Mouse (Mus musculus): ENCODE data around the gene Arntl. TPM values are rescaled to one million over a fixed set of nuclear protein-coding genes. Genes with fewer than 3 reads are reported as not detected.
A peak's percentile ranks its signal among the peaks of the same experiment; 100 is the strongest.

Gene Arntl
- polyA plus RNA-seq, 1 experiment from 2014 or later: 9.7 TPM

DNA sequence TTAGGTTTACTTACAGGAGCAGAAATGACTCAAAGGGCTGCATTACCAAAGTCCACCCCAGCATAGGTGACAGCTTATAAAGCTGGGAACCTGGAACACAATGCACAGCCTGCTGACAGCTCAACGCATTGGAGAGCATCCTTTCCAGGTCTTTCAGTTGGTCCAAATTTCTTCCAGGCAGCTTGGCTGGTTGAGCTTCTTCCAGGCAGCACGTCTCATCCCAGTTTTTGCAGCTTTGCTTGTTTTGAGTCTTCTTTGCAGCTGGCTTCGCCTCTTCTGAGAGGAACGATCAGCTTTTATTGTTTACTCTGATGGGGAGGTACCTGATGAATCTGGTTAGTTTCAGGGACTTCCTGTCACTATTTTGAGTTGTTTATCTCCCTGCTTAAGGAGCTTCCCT is 39.2 kb downstream of the Arntl start:
- Histone ChIP-seq H3K27ac (ENCODE audit: low read length) (no peak overlapping the region), H3K9me3 (ENCODE audit: low read length) (no peaks in the 10 kb centered on the region), H3K4me1 (ENCODE audit: insufficient read depth, low read length) (peaks cover 22% of the 10 kb centered on the region), H3K36me3 (ENCODE audit: insufficient read depth, low read length) (no peaks in the 10 kb centered on the region), H3K4me2 (replicated peaks; ENCODE audit: low read depth, low read length) (no peak overlapping the region), H3K9ac (replicated peaks; ENCODE audit: low read length) (no peak overlapping the region), H3K27me3 (ENCODE audit: insufficient read depth, low read length) (no peaks in the 10 kb centered on the region), H3K4me3 (ENCODE audit: low read length) (no peak overlapping the region)
- 84% methylated on average over 4 of the region's 4 CpGs for WGBS
- ATAC-seq (ENCODE audit: low FRiP score, low TSS enrichment): no peak

DNA sequence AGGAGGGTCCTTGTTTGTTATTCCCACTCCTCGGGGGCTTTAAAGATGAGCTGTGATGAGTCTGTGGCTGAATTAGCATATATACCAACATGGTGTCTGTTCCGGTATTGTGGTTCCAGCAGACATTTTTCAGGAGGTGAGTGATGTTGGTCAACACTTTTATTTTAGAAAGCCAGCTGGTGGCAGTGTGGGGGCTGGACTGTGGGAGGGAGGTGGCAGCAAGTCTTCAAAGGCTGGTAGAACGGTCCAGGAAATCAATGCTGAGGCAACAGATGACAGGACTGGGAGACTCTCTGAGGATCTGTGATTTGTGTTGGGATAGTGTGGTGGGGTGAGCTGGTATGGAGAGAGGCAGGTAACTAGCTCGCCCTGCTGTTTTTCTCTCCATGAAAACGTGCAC is 39.9 kb downstream of the Arntl start:
- no peaks in the 10 kb centered on the region for H3K36me3 ChIP-seq (ENCODE audit: insufficient read depth, low read length)
- ATAC-seq (ENCODE audit: low FRiP score, low TSS enrichment): no peak
- no peaks in the 10 kb centered on the region for H3K9me3 ChIP-seq (ENCODE audit: low read length)
- WGBS: 64% methylated on average over 5 of the region's 5 CpGs
- H3K4me3 ChIP-seq (ENCODE audit: low read length): no peak overlapping the region
- no peaks in the 10 kb centered on the region for H3K27me3 ChIP-seq (ENCODE audit: insufficient read depth, low read length)
- H3K4me1 ChIP-seq (ENCODE audit: insufficient read depth, low read length): peaks cover 21% of the 10 kb centered on the region
- no peak overlapping the region for H3K4me2 ChIP-seq (replicated peaks; ENCODE audit: low read depth, low read length)
- no peak overlapping the region for H3K9ac ChIP-seq (replicated peaks; ENCODE audit: low read length)
- no peak overlapping the region for H3K27ac ChIP-seq (ENCODE audit: low read length)

DNA sequence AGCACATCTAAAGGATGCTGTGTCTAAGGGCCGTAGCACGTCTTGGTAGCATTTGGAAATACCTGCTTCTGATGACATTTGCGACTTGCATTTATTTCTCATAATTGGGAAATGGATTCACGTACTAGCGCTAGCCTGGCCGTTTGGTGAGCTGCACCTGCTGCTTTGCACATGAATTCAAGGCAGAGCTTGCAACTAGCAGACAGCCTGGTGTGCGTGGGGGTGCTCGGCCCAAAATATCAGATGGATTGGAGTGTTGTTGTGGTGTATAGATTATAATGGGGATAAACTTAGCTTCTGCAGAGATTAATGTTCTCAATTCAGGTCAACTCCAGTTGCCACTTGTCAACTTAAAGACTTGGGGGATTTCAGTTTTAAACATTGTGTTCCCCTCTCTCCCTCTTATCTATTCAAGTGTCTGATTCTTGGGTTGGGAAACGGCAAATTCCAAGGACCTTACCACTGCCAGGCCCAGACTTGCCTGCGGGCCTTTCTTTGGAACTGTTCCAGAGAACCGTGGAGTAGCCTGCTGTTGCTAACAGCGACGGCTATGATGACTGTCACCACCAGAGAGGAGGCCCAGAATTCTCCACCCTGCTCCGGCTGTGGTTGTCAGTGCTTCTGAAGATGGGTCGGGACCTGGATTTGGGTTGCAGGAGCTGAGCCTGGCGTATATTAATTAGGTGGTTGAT is 42.0 kb downstream of the Arntl start:
- Histone ChIP-seq H3K4me1 (ENCODE audit: insufficient read depth, low read length) (peaks cover 20% of the 10 kb centered on the region), H3K27ac (ENCODE audit: low read length) (no peak overlapping the region), H3K27me3 (ENCODE audit: insufficient read depth, low read length) (no peaks in the 10 kb centered on the region), H3K9me3 (ENCODE audit: low read length) (no peaks in the 10 kb centered on the region), H3K4me2 (replicated peaks; ENCODE audit: low read depth, low read length) (no peak overlapping the region), H3K4me3 (ENCODE audit: low read length) (no peak overlapping the region), H3K9ac (replicated peaks; ENCODE audit: low read length) (no peak overlapping the region), H3K36me3 (ENCODE audit: insufficient read depth, low read length) (no peaks in the 10 kb centered on the region)
- ATAC-seq (ENCODE audit: low FRiP score, low TSS enrichment): no peak
- 66% methylated on average over 16 of the region's 16 CpGs for WGBS

DNA sequence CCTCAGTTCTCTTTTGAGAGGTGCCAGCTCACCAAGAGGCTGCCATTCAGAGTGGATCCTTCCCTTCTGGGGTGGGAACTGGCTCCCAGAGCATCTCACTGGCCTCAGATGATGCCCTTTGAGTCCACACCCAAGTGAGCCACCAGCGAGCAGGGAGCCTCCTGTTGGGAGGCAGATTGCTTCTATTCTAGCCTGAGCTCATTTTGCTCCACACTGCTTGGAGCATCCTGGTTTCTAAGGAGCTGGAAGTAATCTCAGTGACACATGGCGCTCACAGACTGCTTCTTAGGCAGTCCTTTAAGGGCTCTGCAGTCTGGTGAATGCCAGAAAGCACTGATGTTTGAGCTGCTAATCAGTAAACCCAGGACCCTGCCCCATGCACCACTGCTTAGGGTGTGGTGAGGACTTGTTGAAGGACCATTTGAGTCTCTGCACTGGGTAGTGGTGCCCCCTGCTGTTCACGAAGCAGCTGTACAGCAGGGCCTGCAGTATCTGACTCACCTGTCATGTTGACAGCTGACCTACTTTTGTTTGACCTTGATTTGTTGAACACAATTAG is 43.2 kb downstream of the Arntl start:
- ATAC-seq (ENCODE audit: low FRiP score, low TSS enrichment): 0 out of 2 replicates have a peak, but pooled peaks have one; percentile 47
- Histone ChIP-seq H3K27ac (ENCODE audit: low read length) (peak overlapping the region; percentile 35), H3K4me3 (ENCODE audit: low read length) (no peak overlapping the region), H3K9ac (replicated peaks; ENCODE audit: low read length) (no peak overlapping the region), H3K27me3 (ENCODE audit: insufficient read depth, low read length) (no peaks in the 10 kb centered on the region), H3K4me2 (replicated peaks; ENCODE audit: low read depth, low read length) (no peak overlapping the region), H3K4me1 (ENCODE audit: insufficient read depth, low read length) (peaks cover 20% of the 10 kb centered on the region), H3K9me3 (ENCODE audit: low read length) (no peaks in the 10 kb centered on the region), H3K36me3 (ENCODE audit: insufficient read depth, low read length) (no peaks in the 10 kb centered on the region)
- 61% methylated on average over 3 of the region's 3 CpGs for WGBS

DNA sequence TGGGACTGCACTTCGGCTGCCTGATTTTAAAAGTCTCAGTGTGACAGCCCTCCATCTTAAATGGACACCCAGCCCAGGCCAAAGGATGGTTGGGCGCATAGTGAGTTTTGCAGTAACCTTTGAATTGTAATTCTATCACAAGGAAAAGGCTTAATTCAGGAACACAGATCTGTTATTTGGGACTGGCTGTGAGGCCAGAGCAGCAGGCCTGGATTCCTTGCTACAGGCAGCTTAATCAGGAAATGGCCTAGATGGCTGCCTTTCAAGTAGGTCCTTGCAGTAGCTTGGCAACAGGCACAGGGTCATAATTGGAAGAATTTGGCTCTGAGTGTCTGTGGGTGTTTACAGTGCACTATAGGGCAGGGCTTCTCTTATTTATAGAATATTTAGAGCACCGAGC is 43.7 kb downstream of the Arntl start:
- Histone ChIP-seq H3K4me1 (ENCODE audit: insufficient read depth, low read length) (peaks cover 20% of the 10 kb centered on the region), H3K9me3 (ENCODE audit: low read length) (no peaks in the 10 kb centered on the region), H3K9ac (replicated peaks; ENCODE audit: low read length) (no peak overlapping the region), H3K4me3 (ENCODE audit: low read length) (no peak overlapping the region), H3K27me3 (ENCODE audit: insufficient read depth, low read length) (no peaks in the 10 kb centered on the region), H3K27ac (ENCODE audit: low read length) (peak overlapping the region; percentile 35), H3K4me2 (replicated peaks; ENCODE audit: low read depth, low read length) (no peak overlapping the region), H3K36me3 (ENCODE audit: insufficient read depth, low read length) (no peaks in the 10 kb centered on the region)
- ATAC-seq (ENCODE audit: low FRiP score, low TSS enrichment): peak; percentile 61; the same call in 1 of the 2 replicates
- 59% methylated on average over 3 of the region's 3 CpGs for WGBS

DNA sequence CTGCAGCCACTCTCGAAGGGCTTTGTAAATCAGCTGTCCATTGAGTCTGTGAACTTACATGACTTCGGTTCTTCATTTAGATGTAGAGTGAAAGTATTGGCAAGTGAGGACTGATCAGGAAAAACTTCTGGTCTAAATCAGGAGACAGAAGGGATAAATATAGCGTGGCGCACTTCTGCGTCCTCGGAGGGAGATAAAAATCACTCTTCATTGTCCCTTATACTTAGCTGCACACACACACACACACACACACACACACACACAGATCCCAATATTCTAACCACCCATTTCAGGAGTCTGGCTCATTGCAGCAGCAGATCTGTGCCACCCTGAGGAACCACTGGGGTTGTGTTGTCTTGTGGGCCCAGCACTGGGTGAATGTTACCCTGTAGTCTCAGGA is 44.3 kb downstream of the Arntl start:
- Histone ChIP-seq H3K36me3 (ENCODE audit: insufficient read depth, low read length) (no peaks in the 10 kb centered on the region), H3K9ac (replicated peaks; ENCODE audit: low read length) (no peak overlapping the region), H3K4me3 (ENCODE audit: low read length) (no peak overlapping the region), H3K27me3 (ENCODE audit: insufficient read depth, low read length) (no peaks in the 10 kb centered on the region), H3K9me3 (ENCODE audit: low read length) (no peaks in the 10 kb centered on the region), H3K4me1 (ENCODE audit: insufficient read depth, low read length) (peaks cover 20% of the 10 kb centered on the region), H3K4me2 (replicated peaks; ENCODE audit: low read depth, low read length) (no peak overlapping the region), H3K27ac (ENCODE audit: low read length) (no peak overlapping the region)
- ATAC-seq (ENCODE audit: low FRiP score, low TSS enrichment): no peak
- 78% methylated on average over 6 of the region's 6 CpGs for WGBS

DNA sequence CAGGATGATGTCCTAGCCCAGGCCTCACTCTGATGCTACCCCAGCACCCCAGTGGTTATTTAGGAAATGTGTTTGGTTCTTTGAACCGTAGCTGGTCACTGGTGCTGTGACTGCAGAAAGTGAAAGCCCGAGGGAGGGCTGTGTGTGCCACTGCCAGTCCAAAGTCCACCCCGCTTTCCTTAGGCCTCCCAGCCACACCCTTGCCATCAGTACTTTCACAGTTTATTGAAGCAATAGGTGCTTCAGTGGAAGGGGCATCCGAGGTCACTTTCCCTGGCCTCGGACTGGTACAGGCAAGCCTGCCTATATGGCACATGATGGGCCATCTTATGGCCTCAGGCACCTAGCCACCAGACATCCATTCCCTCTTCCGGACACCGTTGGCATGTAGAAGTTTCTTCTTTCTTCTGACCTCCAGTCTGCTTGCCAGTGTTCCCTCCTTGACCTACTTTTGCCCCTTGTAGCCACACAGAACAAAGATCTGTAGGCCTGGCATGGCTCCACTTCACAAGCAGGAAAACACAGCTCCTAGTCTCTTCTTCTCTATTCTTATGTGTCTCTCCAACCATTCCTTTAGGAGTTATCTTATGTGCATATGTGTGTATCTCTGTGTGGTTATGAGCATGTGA is 46.6 kb downstream of the Arntl start:
- H3K9me3 ChIP-seq (ENCODE audit: low read length): no peaks in the 10 kb centered on the region
- peaks cover 20% of the 10 kb centered on the region for H3K4me1 ChIP-seq (ENCODE audit: insufficient read depth, low read length)
- no peaks in the 10 kb centered on the region for H3K27me3 ChIP-seq (ENCODE audit: insufficient read depth, low read length)
- 86% methylated on average over 7 of the region's 7 CpGs for WGBS
- H3K9ac ChIP-seq (replicated peaks; ENCODE audit: low read length): no peak overlapping the region
- H3K27ac ChIP-seq (ENCODE audit: low read length): no peak overlapping the region
- H3K4me3 ChIP-seq (ENCODE audit: low read length): no peak overlapping the region
- H3K4me2 ChIP-seq (replicated peaks; ENCODE audit: low read depth, low read length): no peak overlapping the region
- 0 out of 2 replicates have a peak, but pooled peaks have one; percentile 31 for ATAC-seq (ENCODE audit: low FRiP score, low TSS enrichment)
- H3K36me3 ChIP-seq (ENCODE audit: insufficient read depth, low read length): no peaks in the 10 kb centered on the region

DNA sequence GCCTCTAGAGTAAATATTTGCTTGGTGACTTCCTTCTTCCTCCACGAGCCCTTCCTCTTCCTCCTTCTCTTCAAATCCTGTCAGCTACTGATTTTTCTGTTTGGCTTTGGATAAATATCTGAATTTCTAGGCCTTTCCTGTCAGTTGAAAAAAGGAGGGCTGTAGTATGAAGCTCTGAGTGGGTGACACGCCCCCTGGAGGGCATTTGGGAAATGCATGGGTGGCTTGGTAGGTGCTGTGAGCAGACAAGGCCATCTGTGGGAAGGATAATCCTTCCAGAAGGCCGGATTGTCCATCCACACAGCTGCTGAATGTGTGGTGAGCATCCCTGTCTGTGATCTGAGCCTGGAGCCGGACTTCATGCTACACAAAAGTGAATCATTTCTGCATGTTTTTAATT is 48.8 kb downstream of the Arntl start:
- no peak overlapping the region for H3K4me2 ChIP-seq (replicated peaks; ENCODE audit: low read depth, low read length)
- 52% methylated on average over 4 of the region's 4 CpGs for WGBS
- no peak overlapping the region for H3K9ac ChIP-seq (replicated peaks; ENCODE audit: low read length)
- H3K9me3 ChIP-seq (ENCODE audit: low read length): no peaks in the 10 kb centered on the region
- H3K27ac ChIP-seq (ENCODE audit: low read length): no peak overlapping the region
- H3K4me3 ChIP-seq (ENCODE audit: low read length): no peak overlapping the region
- no peaks in the 10 kb centered on the region for H3K36me3 ChIP-seq (ENCODE audit: insufficient read depth, low read length)
- H3K4me1 ChIP-seq (ENCODE audit: insufficient read depth, low read length): peaks cover 14% of the 10 kb centered on the region
- H3K27me3 ChIP-seq (ENCODE audit: insufficient read depth, low read length): no peaks in the 10 kb centered on the region
- ATAC-seq (ENCODE audit: low FRiP score, low TSS enrichment): no peak

DNA sequence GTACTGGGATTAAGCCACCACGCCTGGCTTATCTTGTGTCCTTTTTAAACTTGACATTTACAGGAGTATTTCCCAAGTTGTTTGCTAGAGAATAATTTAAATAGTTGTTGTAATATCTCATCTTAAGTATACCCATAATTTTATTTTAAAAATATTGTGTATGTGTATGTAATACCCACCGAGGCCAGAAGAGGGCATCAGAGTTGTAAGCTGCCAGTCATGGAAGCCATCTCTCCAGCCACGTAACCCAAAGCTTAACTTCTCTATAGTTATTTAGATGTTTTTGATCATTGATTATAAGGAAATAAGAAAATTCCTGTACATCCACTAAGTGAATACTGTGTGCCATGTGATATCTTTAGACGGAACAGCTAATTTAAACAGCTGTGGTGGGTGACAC is 51.2 kb downstream of the Arntl start:
- Histone ChIP-seq H3K27me3 (ENCODE audit: insufficient read depth, low read length) (no peaks in the 10 kb centered on the region), H3K9ac (replicated peaks; ENCODE audit: low read length) (no peak overlapping the region), H3K4me1 (ENCODE audit: insufficient read depth, low read length) (0 out of 2 replicates have a peak, but pooled peaks cover 7% of the 10 kb centered on the region), H3K4me2 (replicated peaks; ENCODE audit: low read depth, low read length) (no peak overlapping the region), H3K9me3 (ENCODE audit: low read length) (no peaks in the 10 kb centered on the region), H3K4me3 (ENCODE audit: low read length) (no peak overlapping the region), H3K36me3 (ENCODE audit: insufficient read depth, low read length) (no peaks in the 10 kb centered on the region), H3K27ac (ENCODE audit: low read length) (no peak overlapping the region)
- no peak for ATAC-seq (ENCODE audit: low FRiP score, low TSS enrichment)
- 75% methylated on average over 4 of the region's 4 CpGs for WGBS

Data from kidney, embryonic 16.5 days (tissue).